Mouse (Mus musculus): ENCODE measurements around the gene Lpin3. TPM values are rescaled to one million over a fixed set of nuclear protein-coding genes. Genes with fewer than 3 reads are reported as not detected.
A peak's percentile ranks its signal among the peaks of the same experiment; 100 is the strongest.

The Lpin3 gene
- polyA plus RNA-seq, 1 experiment = not detected

GRCm38 (mm10) chr2:160882436-160882835 is 2.0 kb downstream of the Lpin3 start:
- Histone ChIP-seq H3K4me1 (ENCODE audit: control insufficient read depth) (peaks cover 5% of the 10 kb centered on the region), H3K9me3 (ENCODE audit: control insufficient read depth, low read length) (no peaks in the 10 kb centered on the region), H3K4me3 (replicated peaks) (no peak overlapping the region), H3K36me3 (ENCODE audit: control insufficient read depth) (no peaks in the 10 kb centered on the region), H3K27me3 (ENCODE audit: control insufficient read depth) (no peaks in the 10 kb centered on the region)
- TF ChIP-seq GATA1 (IDR thresholded peaks at IDR 0.05; ENCODE audit: low read length) = no peak
- TF ChIP-seq TAL1 (IDR thresholded peaks at IDR 0.05; ENCODE audit: low read length) = no peak

GRCm38 (mm10) chr2:160883912-160884311 is 3.4 kb downstream of the Lpin3 start:
- TF ChIP-seq GATA1 (IDR thresholded peaks at IDR 0.05; ENCODE audit: low read length) = no peak
- no peak for TF ChIP-seq TAL1 (IDR thresholded peaks at IDR 0.05; ENCODE audit: low read length)
- Histone ChIP-seq H3K27me3 (ENCODE audit: control insufficient read depth) (peaks cover 12% of the 10 kb centered on the region), H3K36me3 (ENCODE audit: control insufficient read depth) (no peaks in the 10 kb centered on the region), H3K9me3 (ENCODE audit: control insufficient read depth, low read length) (no peaks in the 10 kb centered on the region), H3K4me1 (ENCODE audit: control insufficient read depth) (peaks cover 16% of the 10 kb centered on the region), H3K4me3 (replicated peaks) (no peak overlapping the region)

- no peaks in the 10 kb centered on the region for H3K36me3 ChIP-seq (ENCODE audit: control insufficient read depth)
- no peaks in the 10 kb centered on the region for H3K9me3 ChIP-seq (ENCODE audit: control insufficient read depth, low read length)
- peaks cover 12% of the 10 kb centered on the region for H3K27me3 ChIP-seq (ENCODE audit: control insufficient read depth)
- H3K4me3 ChIP-seq (replicated peaks) = no peak overlapping the region
- TF ChIP-seq GATA1 (IDR thresholded peaks at IDR 0.05; ENCODE audit: low read length) (no peak), TAL1 (IDR thresholded peaks at IDR 0.05; ENCODE audit: low read length) (no peak)
- peaks cover 16% of the 10 kb centered on the region for H3K4me1 ChIP-seq (ENCODE audit: control insufficient read depth)
These were observed 4.4 kb downstream of the Lpin3 start for GRCm38 (mm10) chr2:160884830-160885229.

- H3K27me3 ChIP-seq (ENCODE audit: control insufficient read depth) = peaks cover 12% of the 10 kb centered on the region
- TF ChIP-seq TAL1 (IDR thresholded peaks at IDR 0.05; ENCODE audit: low read length) (no peak), GATA1 (IDR thresholded peaks at IDR 0.05; ENCODE audit: low read length) (no peak)
- H3K36me3 ChIP-seq (ENCODE audit: control insufficient read depth) = no peaks in the 10 kb centered on the region
- H3K4me1 ChIP-seq (ENCODE audit: control insufficient read depth) = peaks cover 16% of the 10 kb centered on the region
- no peaks in the 10 kb centered on the region for H3K9me3 ChIP-seq (ENCODE audit: control insufficient read depth, low read length)
- no peak overlapping the region for H3K4me3 ChIP-seq (replicated peaks)
These were observed 5.8 kb downstream of the Lpin3 start for GRCm38 (mm10) chr2:160886221-160886620.

GRCm38 (mm10) chr2:160887284-160887683 is 6.8 kb downstream of the Lpin3 start:
- TF ChIP-seq GATA1 (IDR thresholded peaks at IDR 0.05; ENCODE audit: low read length) = no peak
- TF ChIP-seq TAL1 (IDR thresholded peaks at IDR 0.05; ENCODE audit: low read length) = no peak
- H3K4me3 ChIP-seq (replicated peaks) = peak overlapping the region; percentile 56
- peaks cover 12% of the 10 kb centered on the region for H3K27me3 ChIP-seq (ENCODE audit: control insufficient read depth)
- peaks cover 16% of the 10 kb centered on the region for H3K4me1 ChIP-seq (ENCODE audit: control insufficient read depth)
- no peaks in the 10 kb centered on the region for H3K36me3 ChIP-seq (ENCODE audit: control insufficient read depth)
- no peaks in the 10 kb centered on the region for H3K9me3 ChIP-seq (ENCODE audit: control insufficient read depth, low read length)

GRCm38 (mm10) chr2:160887859-160888258 is 7.4 kb downstream of the Lpin3 start:
- Histone ChIP-seq H3K36me3 (ENCODE audit: control insufficient read depth) (no peaks in the 10 kb centered on the region), H3K4me3 (replicated peaks) (peak overlapping the region; percentile 56), H3K27me3 (ENCODE audit: control insufficient read depth) (peaks cover 12% of the 10 kb centered on the region), H3K4me1 (ENCODE audit: control insufficient read depth) (peaks cover 16% of the 10 kb centered on the region), H3K9me3 (ENCODE audit: control insufficient read depth, low read length) (no peaks in the 10 kb centered on the region)
- TF ChIP-seq GATA1 (IDR thresholded peaks at IDR 0.05; ENCODE audit: low read length) (no peak), TAL1 (IDR thresholded peaks at IDR 0.05; ENCODE audit: low read length) (no peak)

- H3K27me3 ChIP-seq (ENCODE audit: control insufficient read depth) = peaks cover 12% of the 10 kb centered on the region
- H3K4me3 ChIP-seq (replicated peaks) = no peak overlapping the region
These were observed 10.6 kb downstream of the Lpin3 start for GRCm38 (mm10) chr2:160891045-160891444.

GRCm38 (mm10) chr2:160891697-160892096 is 11.2 kb downstream of the Lpin3 start:
- Histone ChIP-seq H3K36me3 (ENCODE audit: control insufficient read depth) (no peaks in the 10 kb centered on the region), H3K4me1 (ENCODE audit: control insufficient read depth) (peaks cover 16% of the 10 kb centered on the region), H3K27me3 (ENCODE audit: control insufficient read depth) (peaks cover 12% of the 10 kb centered on the region), H3K9me3 (ENCODE audit: control insufficient read depth, low read length) (peaks cover 4% of the 10 kb centered on the region; the same call in 1 of the 2 replicates), H3K4me3 (replicated peaks) (no peak overlapping the region)
- TF ChIP-seq GATA1 (IDR thresholded peaks at IDR 0.05; ENCODE audit: low read length) = no peak
- no peak for TF ChIP-seq TAL1 (IDR thresholded peaks at IDR 0.05; ENCODE audit: low read length)

More at GRCm38 (mm10) chr2:160891045-160891444, 10.6 kb downstream of the Lpin3 start:
- Histone ChIP-seq H3K9me3 (ENCODE audit: control insufficient read depth, low read length) (peaks cover under 1% of the 10 kb centered on the region; the same call in 1 of the 2 replicates), H3K4me1 (ENCODE audit: control insufficient read depth) (peaks cover 16% of the 10 kb centered on the region), H3K36me3 (ENCODE audit: control insufficient read depth) (no peaks in the 10 kb centered on the region)
- no peak for TF ChIP-seq GATA1 (IDR thresholded peaks at IDR 0.05; ENCODE audit: low read length)
- TF ChIP-seq TAL1 (IDR thresholded peaks at IDR 0.05; ENCODE audit: low read length) = no peak

GRCm38 (mm10) chr2:160901656-160902412 is 21.4 kb downstream of the Lpin3 start:
- no peak for TF ChIP-seq GATA1 (IDR thresholded peaks at IDR 0.05; ENCODE audit: low read length)
- TF ChIP-seq TAL1 (IDR thresholded peaks at IDR 0.05; ENCODE audit: low read length) = no peak
- Histone ChIP-seq H3K9me3 (ENCODE audit: control insufficient read depth, low read length) (peaks cover under 1% of the 10 kb centered on the region; the same call in 1 of the 2 replicates), H3K36me3 (ENCODE audit: control insufficient read depth) (no peaks in the 10 kb centered on the region), H3K27me3 (ENCODE audit: control insufficient read depth) (no peaks in the 10 kb centered on the region), H3K4me3 (replicated peaks) (no peak overlapping the region), H3K4me1 (ENCODE audit: control insufficient read depth) (no peaks in the 10 kb centered on the region)

All from erythroblast, embryonic 14.5 days (primary cell).